Mouse (Mus musculus) ES-E14 (cell line): Measurements from ENCODE around the gene Baiap2l1. TPM values are rescaled to one million over a fixed set of nuclear protein-coding genes. Genes with fewer than 3 reads are reported as not detected.

Experiments
- DNase-seq: peaks from one replicate; pipeline ENCODE4 v3.0.0-alpha.2; 2013; ENCODE audit warnings: low read depth, low spot score
- H3K27ac ChIP-seq: 2 replicates; pipeline ENCODE4 v1.5.1; 2012; ENCODE audit warnings: low read depth, mild to moderate bottlenecking, low read length, moderate library complexity, mixed read lengths; ENCODE audit not compliant: poor library complexity, insufficient read depth, severe bottlenecking
- H3K36me3 ChIP-seq: 2 replicates; pipeline ENCODE4 v1.6.1; 2012; ENCODE audit warnings: mild to moderate bottlenecking, low read length, moderate library complexity, mixed read lengths; ENCODE audit not compliant: control insufficient read depth, poor library complexity, insufficient read depth, severe bottlenecking
- H3K4me1 ChIP-seq, 2 experiments: fragments of 150-350 bp in 1 of 2; sonication (generic) in 1 of 2; 2 replicates each; pipeline ENCODE4 v1.6.1; 2012; ENCODE audit warnings: low read length in 2 of 2, mild to moderate bottlenecking in 1 of 2, mixed read lengths in 1 of 2; ENCODE audit not compliant: control insufficient read depth in 2 of 2, insufficient read depth in 2 of 2, poor library complexity in 1 of 2
- H3K4me3 ChIP-seq, 2 experiments: fragments of 150-350 bp in 1 of 2; sonication (generic) in 1 of 2; 2 replicates each; pipeline ENCODE4 v1.5.1; 2012; ENCODE audit warnings: low read length in 2 of 2, low read depth in 1 of 2, mild to moderate bottlenecking in 1 of 2, mixed read lengths in 1 of 2; ENCODE audit not compliant: insufficient read depth in 1 of 2, poor library complexity in 1 of 2, severe bottlenecking in 1 of 2
- H3K9ac ChIP-seq: 2 replicates; pipeline ENCODE4 v1.6.1; 2012; ENCODE audit warnings: low read depth, mild to moderate bottlenecking, low read length, mixed read lengths; ENCODE audit not compliant: poor library complexity, insufficient read depth, severe bottlenecking
- H3K9me3 ChIP-seq: fragments of 150-350 bp; sonication (generic); 2 replicates; pipeline ENCODE4 v1.6.1; 2012; ENCODE audit warnings: low read depth, mild to moderate bottlenecking, low read length; ENCODE audit not compliant: control insufficient read depth, insufficient read depth
- CHD2 ChIP-seq: IDR thresholded peaks from 2 replicates; pipeline ENCODE4 v1.6.1; 2014; ENCODE audit warnings: mild to moderate bottlenecking, low read depth, low read length, inconsistent platforms
- HCFC1 ChIP-seq: IDR thresholded peaks from 2 replicates; pipeline ENCODE4 v1.6.1; 2012; ENCODE audit warnings: low read length, inconsistent platforms, borderline replicate concordance; ENCODE audit not compliant: insufficient read depth
- MAFK ChIP-seq: IDR thresholded peaks from 2 replicates; pipeline ENCODE4 v1.6.1; 2014; ENCODE audit warnings: mild to moderate bottlenecking, low read depth, low read length, inconsistent platforms; ENCODE audit not compliant: insufficient read depth
- ZC3H11A ChIP-seq: IDR thresholded peaks from 2 replicates; pipeline ENCODE4 v1.6.1; 2012; ENCODE audit warnings: low read depth, mild to moderate bottlenecking, inconsistent platforms, low read length, borderline replicate concordance
- ZNF384 ChIP-seq: IDR thresholded peaks from 2 replicates; pipeline ENCODE4 v1.6.1; 2012; ENCODE audit warnings: low read depth, low read length, inconsistent platforms
- in situ Hi-C, 2 experiments: fragments of 600-800 bp; cut with MboI; formaldehyde crosslinking; loops; one replicate each; pipeline ENCODE4 v1.15.1; 2025; ENCODE audit warnings: low sequenced_read_pairs in 2 of 2, inconsistent platforms in 1 of 2; ENCODE audit not compliant: unreplicated experiment in 2 of 2
- total RNA-seq: library from RNA; depleted of rRNA; stranded (reverse); fragments of 300-350 nt; gene quantifications from 2 replicates; pipeline ENCODE4 v1.2.3, GENCODE M21; 2012

Baiap2l1 gene
- total RNA-seq, 1 experiment = 1.4 TPM

- no peaks in the 10 kb centered on the region for H3K36me3 ChIP-seq
- H3K4me3 ChIP-seq = no peak overlapping the region
- no peaks in the 10 kb centered on the region for H3K9me3 ChIP-seq
- no peak overlapping the region for H3K27ac ChIP-seq
- no peak for DNase-seq
- no peak overlapping the region for H3K9ac ChIP-seq
- in situ Hi-C loops = no loop called here
- TF ChIP-seq MAFK (no peak), ZC3H11A (no peak), HCFC1 (no peak), ZNF384 (no peak), CHD2 (no peak)
- no peaks in the 10 kb centered on the region; a peak in 1 of 4 replicates for H3K4me1 ChIP-seq
Measured at GRCm38 (mm10) chr5:144247906-144248585, 109.9 kb downstream of the Baiap2l1 start.

DNA sequence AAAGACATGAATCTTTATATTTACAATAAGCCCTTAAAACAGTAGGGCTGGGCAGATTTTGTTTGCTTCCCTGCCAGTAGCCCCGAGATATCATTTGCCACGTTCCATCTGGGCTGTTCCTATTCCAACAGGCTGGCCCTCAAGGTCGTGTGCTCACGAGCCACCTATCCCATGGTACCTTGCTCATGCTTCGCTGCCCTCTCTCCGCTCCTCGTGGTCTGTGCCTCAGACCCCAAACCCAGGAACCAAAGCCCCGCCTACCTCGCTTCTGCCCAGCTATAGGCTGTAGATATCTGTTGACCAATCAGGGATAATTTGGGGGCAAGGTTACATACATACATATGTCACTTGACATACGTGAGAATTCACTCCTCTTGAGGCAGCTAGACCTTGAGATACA, 110.6 kb downstream of the Baiap2l1 start:
- Histone ChIP-seq H3K4me3 (no peak overlapping the region), H3K36me3 (no peaks in the 10 kb centered on the region), H3K27ac (no peak overlapping the region), H3K9me3 (no peaks in the 10 kb centered on the region), H3K4me1 (no peaks in the 10 kb centered on the region; a peak in 1 of 4 replicates), H3K9ac (no peak overlapping the region)
- no peak for DNase-seq
- no peak for TF ChIP-seq ZC3H11A
- TF ChIP-seq ZNF384 = no peak
- TF ChIP-seq MAFK = no peak
- no peak for TF ChIP-seq HCFC1
- TF ChIP-seq CHD2 = no peak
- in situ Hi-C loops = no loop called here

DNA sequence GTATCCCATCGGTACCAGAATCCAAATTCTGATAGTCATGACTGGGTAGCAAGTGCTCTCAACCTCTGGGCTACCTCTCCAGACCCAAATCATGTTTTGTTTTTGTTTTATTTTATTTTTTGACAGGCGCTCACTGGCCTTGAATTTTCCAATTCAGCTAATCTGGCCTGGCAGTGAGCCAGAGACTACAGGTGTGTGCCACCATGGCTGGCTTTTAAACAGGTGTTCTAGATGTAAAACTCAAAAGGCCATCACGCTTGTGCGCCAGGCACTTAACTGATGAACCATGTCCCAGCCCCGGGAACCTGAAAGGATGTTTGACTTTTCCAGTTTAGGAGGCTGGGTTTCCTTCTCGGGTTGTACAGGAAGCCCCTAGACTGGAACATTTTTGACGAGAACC, 111.2 kb downstream of the Baiap2l1 start:
- H3K9me3 ChIP-seq = no peaks in the 10 kb centered on the region
- no peaks in the 10 kb centered on the region; a peak in 1 of 4 replicates for H3K4me1 ChIP-seq
- no peak for DNase-seq
- H3K27ac ChIP-seq = no peak overlapping the region
- in situ Hi-C loops = no loop called here
- no peaks in the 10 kb centered on the region for H3K36me3 ChIP-seq
- H3K4me3 ChIP-seq = no peak overlapping the region
- no peak overlapping the region for H3K9ac ChIP-seq
- TF ChIP-seq MAFK (no peak), ZC3H11A (no peak), ZNF384 (no peak), CHD2 (no peak), HCFC1 (no peak)

- Histone ChIP-seq H3K4me3 (no peak overlapping the region), H3K9me3 (no peaks in the 10 kb centered on the region), H3K36me3 (no peaks in the 10 kb centered on the region), H3K27ac (no peak overlapping the region), H3K4me1 (no peaks in the 10 kb centered on the region; a peak in 1 of 4 replicates), H3K9ac (no peak overlapping the region)
- TF ChIP-seq ZNF384 (no peak), CHD2 (no peak), HCFC1 (no peak), ZC3H11A (no peak), MAFK (no peak)
- DNase-seq = no peak
- in situ Hi-C loops = no loop called here
Measured at GRCm38 (mm10) chr5:144245592-144245991, 112.3 kb downstream of the Baiap2l1 start.
